Mouse (Mus musculus) ovary, adult 18-20 months (tissue): ENCODE data around the gene Nudt4.

ENCODE experiments used
- DNase-seq: peaks from one replicate; pipeline ENCODE4 v3.0.0; 2022; ENCODE audit warnings: low spot score, mixed read lengths

Nudt4 gene

DNA sequence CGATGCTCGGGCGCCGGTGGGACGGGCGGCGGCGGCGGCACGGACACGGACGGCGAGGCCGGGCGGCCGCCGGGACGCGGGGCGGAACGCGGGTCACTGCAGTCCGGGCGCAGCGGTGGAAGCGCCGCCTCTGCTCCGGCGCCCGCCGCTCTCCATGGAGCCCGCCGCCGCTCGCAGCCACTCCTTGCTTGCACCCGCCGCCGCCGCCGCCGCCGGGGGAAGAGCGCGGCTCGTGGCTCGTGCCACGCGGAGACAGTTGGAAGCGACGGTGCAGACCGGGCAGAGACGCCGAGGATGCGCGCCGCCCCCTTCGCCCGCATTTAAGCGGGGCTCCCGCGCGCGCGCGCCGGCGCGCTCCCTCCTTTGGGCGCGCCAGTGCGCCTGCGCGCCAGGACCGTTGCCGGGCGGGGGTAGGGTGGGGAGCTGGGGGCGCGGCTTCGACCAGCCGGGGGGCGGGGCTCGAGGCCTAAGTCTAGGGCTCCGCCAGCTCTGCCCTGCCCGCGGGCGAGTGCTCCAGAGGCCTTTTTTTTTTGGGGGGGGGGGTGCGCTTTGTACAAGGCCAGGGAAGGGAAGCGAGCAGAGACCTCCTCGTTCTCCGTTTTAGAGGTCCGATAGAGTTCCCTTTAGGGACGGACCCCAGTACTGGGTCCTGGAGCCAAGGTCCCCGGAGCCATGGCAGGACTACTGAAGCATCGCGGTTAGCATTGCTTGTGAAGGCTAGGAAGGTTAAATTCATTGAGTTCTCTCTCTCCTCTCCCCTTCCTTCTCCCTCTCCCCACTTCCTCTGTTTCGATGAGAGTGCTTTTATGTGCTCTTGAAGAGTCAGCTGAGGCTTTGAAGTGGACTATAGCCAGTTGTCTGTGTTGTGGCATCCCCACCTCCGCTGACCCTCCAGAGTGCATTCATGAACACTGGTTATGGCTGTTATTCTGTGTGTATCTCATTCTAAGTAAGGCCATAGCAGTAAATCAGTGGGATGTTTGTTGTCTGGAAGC, at the start of gene Nudt4:
Nudt4 (minus strand) TSS at position 296 of the 995 bp plus-strand sequence.
- DNase-seq = peak; percentile 76

DNA sequence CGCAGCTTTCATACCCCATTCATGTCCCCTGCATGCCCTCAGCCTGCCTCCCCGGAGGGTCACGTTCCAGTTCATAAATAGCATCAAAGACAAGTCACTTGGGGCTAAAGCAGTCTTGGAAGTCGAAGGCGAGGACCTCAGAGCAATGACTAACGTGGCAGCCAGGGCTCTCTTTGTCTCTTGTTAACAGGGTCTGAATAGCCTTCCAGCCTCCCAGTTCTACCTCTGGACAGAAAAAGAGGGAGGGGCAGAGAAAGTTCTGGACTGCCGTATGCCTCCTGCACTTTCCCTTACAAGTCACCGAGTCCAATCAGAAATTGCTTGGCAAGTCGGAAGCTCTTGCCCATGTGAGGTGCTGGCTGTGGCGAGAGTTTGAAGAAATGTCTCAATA, 47.4 kb upstream of the Nudt4 start:
- no peak for DNase-seq

DNA sequence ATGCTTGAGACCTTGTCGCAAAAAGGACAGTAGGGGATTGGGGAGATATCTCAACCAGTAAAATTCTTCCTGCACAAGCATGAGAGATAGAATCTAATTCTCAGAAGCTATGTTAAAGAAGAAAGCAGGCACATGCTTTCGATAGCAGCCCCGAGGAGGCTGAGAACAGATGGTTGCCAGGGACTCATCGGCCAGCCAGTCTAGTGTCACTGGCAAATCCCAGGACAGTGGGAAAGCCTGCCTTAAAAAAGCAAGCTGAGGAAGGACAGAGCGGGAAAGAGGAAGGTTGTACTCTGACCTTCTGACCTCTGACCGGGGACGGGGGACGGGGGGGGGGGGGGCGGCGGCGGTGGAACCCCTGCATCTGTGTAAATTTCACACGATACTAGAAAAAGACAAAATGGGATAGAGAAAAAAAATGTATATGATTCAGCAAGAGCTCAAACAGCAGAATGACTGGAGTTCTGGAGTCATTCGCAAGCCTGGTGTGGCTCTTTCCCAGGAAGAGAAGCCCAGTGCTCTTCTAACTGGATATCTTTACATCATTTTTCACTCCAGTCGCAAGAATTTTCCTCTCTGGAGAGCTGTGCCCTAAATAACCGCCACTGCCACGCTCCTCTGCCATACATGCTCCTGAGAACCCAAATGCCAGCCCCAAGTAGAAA, 46.9 kb upstream of the Nudt4 start:
- DNase-seq = no peak

DNA sequence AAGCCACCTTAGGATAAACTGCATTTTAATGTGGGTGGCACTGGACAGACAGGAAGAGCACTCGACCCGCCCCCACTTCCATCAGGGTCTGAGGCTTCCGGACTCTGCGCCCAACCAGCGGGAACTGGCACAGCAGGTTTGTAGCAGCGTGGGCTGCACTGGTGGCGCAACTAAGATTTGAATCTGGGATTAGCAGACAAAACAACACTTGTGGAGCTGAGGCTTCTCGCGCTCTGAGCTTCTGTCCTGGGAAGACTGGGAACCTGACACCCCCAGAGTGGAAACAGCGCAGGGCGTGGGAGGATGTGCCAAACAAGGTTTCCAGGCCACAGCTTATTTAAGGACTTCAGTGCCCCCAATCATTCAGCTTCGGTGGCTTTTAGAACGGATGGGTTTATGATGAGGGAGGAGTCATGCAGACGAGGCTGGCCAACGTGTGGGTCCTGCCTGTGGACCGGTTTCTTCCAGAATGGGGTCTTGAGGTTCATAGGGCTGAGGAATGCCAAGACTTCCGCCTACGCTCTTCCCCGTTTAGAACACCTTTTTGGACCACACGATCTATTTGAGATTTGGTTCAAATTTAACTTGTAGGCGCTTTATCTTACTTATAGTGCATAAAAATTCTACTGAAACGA, 41.1 kb upstream of the Nudt4 start:
- DNase-seq = peak; percentile 29

DNA sequence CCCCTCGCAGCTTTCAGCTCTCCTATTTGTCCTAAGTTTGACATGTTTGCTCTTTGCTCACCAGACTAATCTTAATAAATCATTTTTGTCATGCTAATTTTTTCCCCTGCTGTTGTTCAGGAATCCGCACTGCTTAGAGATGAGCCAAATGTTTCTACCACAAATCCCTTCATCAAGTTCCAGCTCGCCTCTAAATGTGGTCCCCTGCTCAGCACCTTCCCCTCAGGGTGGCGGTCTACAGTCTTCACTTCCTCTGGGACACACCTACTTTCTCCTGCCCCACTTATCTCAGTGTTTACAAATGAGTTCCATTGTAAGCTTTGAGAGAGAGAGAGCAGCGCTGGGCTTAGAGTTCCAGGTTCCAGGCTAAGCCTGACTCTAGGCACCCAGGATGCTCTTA, 36.6 kb upstream of the Nudt4 start:
- no peak for DNase-seq

DNA sequence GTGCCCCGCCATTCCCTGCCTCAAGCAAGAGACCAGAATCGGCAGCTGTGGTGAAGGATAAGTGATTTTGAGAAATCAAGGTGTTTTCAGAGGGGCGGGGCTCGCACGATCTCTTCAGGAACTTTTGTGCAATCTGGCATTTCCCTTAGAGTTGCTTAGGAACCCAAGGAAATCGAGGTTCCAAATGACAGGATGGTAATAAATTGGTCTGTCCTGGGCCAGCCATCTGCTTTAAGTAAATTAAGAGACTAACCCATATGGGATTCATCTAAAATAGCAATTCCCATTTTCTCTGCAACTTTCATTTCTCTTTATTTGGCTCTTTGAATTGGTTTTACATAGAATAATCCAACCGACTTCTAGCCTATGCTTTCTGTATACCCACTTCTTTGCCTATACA, 35.8 kb upstream of the Nudt4 start:
- no peak for DNase-seq

DNA sequence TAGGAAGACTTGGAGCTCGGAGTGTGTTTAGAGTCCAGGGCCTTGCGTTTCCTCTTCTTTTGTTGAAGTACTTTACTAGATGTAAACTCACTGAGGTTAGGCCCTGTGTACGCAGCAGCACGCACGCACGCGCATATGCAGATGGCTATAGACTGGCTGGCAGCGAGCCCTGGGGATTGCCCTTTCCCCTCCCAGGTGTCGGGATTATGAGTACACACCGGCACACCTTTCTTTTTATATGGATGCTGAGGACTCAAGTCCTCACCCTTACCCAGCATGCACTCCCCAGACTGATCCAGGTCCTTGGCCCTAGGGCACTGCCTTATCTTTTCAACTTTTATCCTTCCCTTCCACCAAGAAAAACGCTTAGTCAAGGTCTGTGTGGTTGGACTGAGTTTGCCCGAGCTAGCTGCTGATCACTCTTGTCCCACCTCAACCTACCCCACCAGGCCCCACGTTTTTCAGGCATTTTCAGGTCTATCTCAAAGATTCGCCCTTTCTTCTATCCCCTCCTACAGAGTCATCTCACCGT, 34.2 kb upstream of the Nudt4 start:
- no peak for DNase-seq

DNA sequence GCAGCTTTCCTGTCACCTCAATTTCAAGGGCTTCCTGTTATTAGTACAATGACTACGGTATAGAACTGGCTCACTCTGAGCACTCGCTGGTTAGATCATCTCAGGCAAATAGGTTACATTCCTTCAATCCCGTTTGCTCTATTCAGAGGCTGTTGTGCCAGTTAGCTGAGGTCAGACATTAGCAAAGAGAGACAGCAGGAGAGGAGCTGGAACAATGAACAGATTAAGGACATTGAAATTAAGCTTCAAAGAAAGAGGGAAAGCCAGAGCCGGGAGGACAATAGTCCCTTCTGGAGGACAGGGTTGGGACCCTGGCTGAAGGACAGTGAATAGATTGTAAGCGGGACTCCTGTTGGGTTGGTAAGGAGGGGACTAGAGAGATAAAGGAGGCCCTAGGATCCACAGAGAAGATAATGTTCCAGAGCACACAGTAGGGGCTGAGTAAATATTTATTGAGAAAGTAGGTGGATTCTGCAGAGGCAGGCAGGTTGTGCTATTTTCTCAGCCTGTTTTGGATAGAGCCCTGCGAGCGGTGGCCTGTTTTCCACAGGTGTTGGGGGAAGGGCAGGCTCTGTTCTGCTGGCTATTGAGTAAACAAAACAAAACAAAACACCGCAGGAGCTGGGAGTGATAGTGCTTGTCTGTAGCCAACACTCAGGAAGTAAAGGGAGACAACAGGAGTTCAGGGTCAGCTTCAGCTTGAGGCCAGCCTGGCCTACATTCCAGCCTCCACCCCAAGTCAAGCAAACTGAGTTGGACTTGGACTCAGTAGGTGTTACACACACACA, 32.1 kb upstream of the Nudt4 start:
- DNase-seq = no peak

DNA sequence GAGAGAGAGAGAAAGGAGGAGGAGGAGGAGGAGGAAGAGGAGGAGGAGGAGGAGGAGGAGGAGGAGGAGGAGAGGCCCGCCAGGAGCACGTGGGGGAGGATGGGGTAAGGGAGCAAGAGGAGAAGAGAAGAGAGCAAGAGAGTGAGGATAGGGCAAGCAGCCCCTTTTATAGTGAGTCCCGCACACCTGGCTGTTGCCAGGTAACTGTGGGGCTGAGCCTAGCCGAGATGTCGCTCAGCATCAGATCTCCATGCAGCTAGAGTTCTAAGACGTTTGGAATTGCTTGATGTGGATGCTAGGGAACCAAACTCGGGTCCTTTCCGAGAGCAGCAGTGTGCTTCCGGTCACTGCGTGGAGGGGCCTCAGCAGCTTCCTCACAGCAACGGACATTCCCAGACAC, 30.5 kb upstream of the Nudt4 start:
- no peak for DNase-seq

DNA sequence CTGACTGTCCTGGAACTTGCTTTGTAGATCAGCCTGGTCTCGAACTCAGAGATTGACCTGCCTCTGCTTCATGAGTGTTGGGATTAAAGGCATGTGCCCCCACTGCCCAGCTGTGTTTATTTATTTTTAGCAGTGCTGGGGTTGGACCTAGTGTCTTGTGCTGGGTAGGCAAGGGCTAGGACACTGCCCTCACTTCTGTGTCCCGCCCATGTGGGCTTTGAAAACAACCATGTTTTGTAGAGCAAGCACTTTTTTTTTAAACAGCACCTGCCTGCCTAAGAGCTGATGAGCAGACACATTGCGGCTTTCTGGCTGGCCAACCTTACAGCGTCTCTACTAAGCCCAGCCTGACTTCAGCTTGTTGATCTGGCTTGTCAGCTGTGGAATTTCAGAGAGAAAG, 27.3 kb upstream of the Nudt4 start:
- DNase-seq = no peak

DNA sequence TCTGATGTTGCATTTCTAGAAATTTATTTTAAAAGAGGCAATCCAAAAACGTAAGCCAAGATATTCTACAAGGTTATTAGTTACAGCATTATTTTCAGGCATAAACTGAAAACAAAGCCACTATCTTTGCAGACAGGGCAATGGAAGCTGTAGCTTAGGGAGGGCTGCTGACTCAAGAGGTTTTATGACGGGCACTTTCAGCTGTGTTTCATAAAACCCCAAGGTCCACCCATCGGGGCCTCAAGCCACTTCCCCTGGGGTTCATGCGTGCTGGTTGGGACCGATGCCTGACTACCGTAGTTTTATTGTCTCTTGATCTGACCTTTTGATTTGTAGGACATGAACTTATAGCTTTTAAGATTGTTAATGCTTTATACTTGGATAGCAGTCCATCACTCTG, 26.2 kb upstream of the Nudt4 start:
- DNase-seq = no peak

DNA sequence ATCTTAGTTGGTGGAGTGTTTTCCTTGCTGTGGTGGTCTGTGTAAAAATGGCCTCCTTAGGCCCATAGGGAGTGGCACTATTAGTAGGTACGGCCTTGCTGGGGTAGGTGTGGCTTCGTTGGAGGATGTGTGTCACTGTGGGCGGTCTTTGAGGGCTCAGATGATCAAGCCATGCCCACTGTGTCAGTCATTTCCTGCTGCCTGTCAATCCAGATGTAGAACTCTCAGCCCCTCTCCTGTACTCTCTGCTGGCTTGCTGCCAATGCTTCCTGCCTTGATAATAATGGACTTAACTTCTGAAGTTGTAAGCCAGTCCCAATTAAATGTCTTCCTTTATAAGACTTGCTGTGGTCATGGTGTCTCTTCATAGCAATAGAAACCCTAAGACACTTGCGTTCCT, 25.2 kb upstream of the Nudt4 start:
- no peak for DNase-seq

DNA sequence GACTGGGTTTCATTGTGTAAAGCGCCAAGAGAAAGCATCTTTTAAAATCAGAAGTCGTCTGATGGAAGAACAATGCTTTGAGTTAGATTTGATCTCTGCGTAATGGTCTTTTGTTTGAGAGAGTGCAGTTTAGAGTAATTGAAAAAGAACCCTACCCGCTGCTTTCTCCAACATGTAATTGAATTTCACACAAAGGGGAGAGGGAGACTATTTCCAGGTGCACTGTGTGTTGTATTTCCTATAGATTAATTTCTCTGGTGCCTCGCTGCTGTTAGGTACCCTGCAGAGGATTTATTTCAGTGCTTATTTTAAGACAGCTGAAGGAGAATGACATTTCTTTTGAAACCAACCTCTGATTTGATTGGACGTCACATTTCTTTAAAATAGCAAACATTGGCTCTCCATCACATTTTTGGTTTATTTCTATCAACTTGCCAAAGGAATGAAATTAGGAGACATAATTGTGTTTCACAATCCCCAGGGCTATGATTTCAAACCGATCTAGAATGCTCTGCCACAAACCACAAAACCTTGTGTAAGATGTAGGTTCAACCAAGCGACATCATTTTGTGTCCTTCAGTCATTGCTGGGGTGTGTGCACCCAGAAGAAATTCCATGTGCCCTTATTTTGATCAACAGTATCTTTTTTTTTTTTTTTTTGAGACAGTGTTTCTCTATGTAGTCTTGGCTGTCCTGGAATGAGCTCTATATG, 23.7 kb upstream of the Nudt4 start:
- no peak for DNase-seq

DNA sequence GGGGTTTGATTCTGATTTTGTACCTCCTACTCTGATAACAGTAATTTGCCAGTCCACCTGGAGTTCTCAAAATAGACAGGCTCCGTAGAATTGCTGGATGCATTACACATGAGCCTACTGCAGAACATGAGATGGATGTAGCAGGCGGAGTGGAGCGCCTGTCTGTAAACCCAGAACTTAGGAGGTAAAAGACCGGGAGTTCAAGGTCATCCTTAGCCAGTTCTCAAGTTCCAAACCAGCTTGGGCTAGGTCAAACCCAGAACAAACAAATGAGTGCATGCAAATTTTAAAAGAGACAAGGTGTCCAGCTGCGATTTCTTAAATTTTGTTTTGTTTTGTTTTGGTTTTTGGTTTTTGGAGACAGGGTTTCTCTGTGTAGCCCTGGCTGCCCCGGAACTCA, 21.6 kb upstream of the Nudt4 start:
- DNase-seq = no peak

DNA sequence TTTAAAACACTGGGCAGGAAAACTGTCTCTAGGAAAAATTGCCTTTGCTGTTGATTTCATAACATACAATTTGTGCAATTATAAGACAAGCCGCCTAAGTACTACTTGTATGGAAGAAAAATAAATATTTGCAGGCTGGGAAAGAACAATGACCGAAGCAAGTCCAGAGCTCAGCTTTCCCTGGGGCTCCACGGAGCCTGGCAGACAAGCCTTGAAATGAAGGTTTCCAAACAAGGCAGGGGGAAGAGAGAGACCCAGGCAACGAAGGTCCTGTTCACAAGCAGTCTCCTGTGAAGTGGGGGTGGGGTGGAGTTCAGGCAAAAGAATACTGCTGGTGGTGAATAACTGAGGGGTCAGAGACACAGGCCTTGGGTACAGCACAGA, 13.6 kb upstream of the Nudt4 start:
- peak; percentile 16 for DNase-seq

DNA sequence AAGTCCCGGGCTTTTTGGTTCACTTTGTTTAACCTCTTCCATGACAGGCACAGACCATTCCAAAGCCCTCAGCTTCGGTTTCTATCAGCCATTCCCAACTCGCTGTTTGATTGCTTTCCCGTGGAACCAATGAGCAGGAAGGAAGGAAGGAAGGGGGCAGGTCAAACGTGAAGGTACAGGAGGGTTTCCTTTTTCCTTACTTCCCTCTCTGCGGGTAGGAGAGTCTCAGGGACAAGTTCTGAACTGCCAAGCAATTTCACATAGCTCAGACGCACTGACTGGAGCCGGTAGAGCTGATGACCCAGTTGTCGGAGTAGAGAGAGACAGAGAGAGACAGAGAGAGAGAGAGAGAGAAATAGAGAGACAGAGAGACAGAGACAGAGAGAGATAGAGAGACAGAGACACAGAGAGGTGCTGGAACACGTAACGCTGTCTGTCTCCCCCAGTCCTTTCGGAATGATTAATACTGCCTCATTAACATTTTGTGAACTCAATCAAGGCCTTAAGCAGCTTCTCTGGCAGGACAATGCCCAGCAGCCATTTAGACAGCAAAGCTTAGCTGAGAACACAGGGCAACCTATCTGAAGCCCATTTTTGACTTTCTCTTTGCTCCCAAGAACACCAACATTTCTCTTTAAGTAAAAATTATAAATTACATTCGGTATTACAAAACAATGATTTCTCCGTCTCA, 13.1 kb upstream of the Nudt4 start:
- DNase-seq = no peak

DNA sequence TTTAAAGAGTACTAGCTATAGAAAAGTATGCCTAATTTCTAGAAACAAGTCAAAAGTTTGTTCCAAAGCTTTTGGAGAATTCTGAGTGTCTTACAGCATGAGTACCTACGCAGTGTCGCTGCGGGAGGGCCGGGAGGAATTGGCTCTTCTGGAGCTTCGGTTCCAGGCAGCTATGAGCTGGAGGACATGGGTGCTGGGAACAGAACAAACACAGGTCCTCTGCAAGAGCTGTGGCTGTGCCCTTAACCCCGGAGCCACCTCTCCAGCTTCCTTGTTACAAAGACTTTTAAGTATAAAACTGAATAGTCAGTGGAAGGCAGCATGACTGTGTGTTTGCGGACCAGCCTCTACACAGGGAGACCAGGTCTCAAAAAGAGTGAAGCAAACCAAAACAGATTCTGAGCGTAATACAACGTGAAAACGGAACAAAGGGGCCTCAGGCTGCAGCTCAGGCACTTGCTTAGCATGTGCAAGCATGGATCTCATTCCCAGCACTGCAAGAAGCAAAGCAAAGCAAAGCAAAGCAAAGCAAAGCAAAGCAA, 12.0 kb upstream of the Nudt4 start:
- DNase-seq = no peak

DNA sequence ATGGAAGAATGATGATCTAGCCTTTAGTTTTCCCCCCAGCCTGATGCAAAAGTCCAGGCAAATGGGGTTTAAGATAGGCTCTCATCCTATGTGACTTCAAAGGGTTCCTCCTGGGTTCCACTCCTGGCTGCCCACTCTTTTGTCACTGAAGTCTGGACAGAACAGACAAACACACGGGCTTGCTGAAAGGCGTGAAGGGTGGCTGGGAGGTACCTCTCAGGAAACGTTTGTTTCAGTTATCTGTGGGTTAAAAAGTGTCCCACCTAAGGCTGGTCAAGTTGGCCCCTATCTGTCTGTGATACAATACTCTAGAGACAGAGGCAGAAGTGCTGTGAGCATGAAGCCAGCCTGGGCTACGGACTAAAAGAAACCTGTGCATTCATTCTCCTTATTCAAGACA, 11.0 kb upstream of the Nudt4 start:
- DNase-seq = no peak

DNA sequence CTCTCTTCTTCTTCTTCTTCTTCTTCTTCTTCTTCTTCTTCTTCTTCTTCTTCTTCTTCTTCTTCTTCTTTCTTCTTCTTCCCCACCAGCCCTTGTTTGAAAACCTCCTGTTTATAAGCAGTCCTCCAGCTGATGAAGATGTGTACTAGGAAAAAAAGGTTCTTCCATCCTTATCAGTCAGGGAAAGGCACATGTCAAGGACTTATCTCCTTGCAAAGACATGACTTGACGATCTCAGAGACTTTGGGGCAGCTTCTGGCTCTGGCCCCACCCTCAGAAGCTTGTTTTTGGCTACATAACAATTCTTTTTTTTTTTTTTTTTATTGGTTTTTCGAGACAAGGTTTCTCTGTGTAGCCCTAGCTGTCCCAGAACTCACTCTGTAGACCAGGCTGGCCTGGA, 5.5 kb upstream of the Nudt4 start:
- no peak for DNase-seq

DNA sequence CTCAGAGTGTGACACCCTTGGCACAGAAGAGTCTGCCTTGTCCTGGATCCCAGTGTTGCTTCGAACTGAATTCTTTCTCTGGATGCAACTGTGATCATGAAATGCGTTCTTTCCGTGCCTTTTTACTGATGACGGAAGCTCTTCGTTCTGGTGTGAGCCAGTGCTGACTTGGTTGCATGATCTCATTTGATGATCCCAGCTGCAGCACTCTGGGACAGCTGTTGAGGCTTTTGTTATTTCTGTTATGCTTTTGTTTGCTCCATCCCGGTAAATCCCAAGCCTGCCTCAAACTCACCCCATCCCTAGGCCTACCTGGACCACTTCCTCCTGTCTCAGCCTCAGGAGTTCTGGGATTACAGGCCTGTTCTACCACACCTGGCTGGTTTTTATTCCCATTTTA, 4.1 kb upstream of the Nudt4 start:
- no peak for DNase-seq
